Mouse (Mus musculus) hindbrain, embryonic 15.5 days (tissue): ENCODE data around the gene Pom121l2. TPM values are rescaled to one million over a fixed set of nuclear protein-coding genes. Genes with fewer than 3 reads are reported as not detected.

Source experiments
- ATAC-seq: fragments of 200-750 bp; cut with Nextera tagmentation; 2 replicates; pipeline ENCODE4 v1.8.0; 2017; ENCODE audit warnings: low read depth, moderate number of reproducible peaks, moderate TSS enrichment; ENCODE audit not compliant: low FRiP score
- H3K27ac ChIP-seq: fragments of 300-500 bp; sonication (generic); replicated peaks from 2 replicates; pipeline ENCODE4 v1.5.1; 2015; ENCODE audit warnings: mild to moderate bottlenecking, inconsistent platforms
- H3K27me3 ChIP-seq: fragments of 300-500 bp; sonication (generic); 2 replicates; pipeline ENCODE4 v1.6.1; 2015; ENCODE audit warnings: control low read depth, inconsistent platforms
- H3K36me3 ChIP-seq: fragments of 300-500 bp; sonication (generic); 2 replicates; pipeline ENCODE4 v1.6.1; 2015; ENCODE audit warnings: control low read depth, inconsistent platforms
- H3K4me1 ChIP-seq: fragments of 300-500 bp; sonication (generic); replicated peaks from 2 replicates; pipeline ENCODE4 v1.6.1; 2015; ENCODE audit warnings: control low read depth, inconsistent platforms
- H3K4me2 ChIP-seq: fragments of 300-500 bp; sonication (generic); 2 replicates; pipeline ENCODE4 v1.6.1; 2015; ENCODE audit warnings: moderate library complexity, mild to moderate bottlenecking, inconsistent platforms
- H3K4me3 ChIP-seq: fragments of 300-500 bp; sonication (generic); 2 replicates; pipeline ENCODE4 v1.5.1; 2015; ENCODE audit warnings: mild to moderate bottlenecking, inconsistent platforms
- H3K9ac ChIP-seq: fragments of 300-500 bp; sonication (generic); 2 replicates; pipeline ENCODE4 v1.6.1; 2015; ENCODE audit warnings: inconsistent platforms
- H3K9me3 ChIP-seq: fragments of 300-500 bp; sonication (generic); 2 replicates; pipeline ENCODE4 v1.6.1; 2016; ENCODE audit warnings: control low read depth, inconsistent platforms
- WGBS: fragments of 180-500 bp; shearing (Covaris S2); methylation state at CpG from one replicate; pipeline ENCODE4 v1.1.7; 2015; 5-methylcytosine and 5-hydroxymethylcytosine counted together
- microRNA-seq: library from miRNA; unstranded; fragments of <30 nt; microRNA quantifications from one replicate; pipeline ENCODE4, GENCODE M21; 2016
- polyA plus RNA-seq: library from polyadenylated mRNA; unstranded; fragments of >200 nt; fragmentation: Nextera tagmentation; extraction: Ambion mirVana; gene quantifications from 2 replicates; pipeline ENCODE4 v1.2.1, GENCODE M21; 2015

Gene Pom121l2
- polyA plus RNA-seq, 1 experiment from 2014 or later: not detected

DNA sequence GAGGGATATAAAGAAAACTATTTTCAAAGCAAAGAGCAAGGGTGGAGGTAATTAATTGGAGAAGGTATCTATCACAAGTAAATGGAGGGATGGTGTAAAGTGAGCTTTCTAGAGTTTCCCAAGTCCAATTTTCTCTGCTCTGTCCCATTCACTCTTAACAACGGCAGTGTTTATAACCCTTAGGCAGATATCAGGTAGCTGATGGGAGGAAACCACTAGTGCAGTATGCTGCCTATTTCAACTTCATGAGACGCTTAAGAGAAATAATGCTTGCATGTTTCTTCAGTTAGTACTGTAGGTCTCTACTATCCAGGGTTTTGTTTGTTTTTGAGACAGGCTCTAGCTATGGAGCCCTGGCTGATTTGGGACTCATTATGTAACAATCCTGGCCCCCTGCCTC is 56.4 kb downstream of the Pom121l2 start:
- 88% methylated on average over 2 of the region's 2 CpGs for WGBS
- ATAC-seq: no peak
- no peaks in the 10 kb centered on the region for H3K36me3 ChIP-seq

More for the DNA sequence above, 56.4 kb downstream of the Pom121l2 start:
- H3K27me3 ChIP-seq: no peaks in the 10 kb centered on the region
- no peak overlapping the region for H3K9ac ChIP-seq
- H3K4me3 ChIP-seq: no peak overlapping the region
- H3K9me3 ChIP-seq: no peaks in the 10 kb centered on the region
- no peak overlapping the region for H3K4me2 ChIP-seq
- H3K4me1 ChIP-seq: peaks cover 38% of the 10 kb centered on the region
- no peak overlapping the region for H3K27ac ChIP-seq

Small RNA genes lying within 50 kb of the gene (microRNA-seq; reads per million reads assigned to microRNA genes)
- gene Gm44390: not detected

Other genes starting within 250 kb of the Pom121l2 start
- 0.77 TPM in 1 of 2 replicates, not detected in the other for gene Hist1h4j, start 246.1 kb upstream of the Pom121l2 start, polyA plus RNA-seq
- 1.5 and 2.3 TPM in 2 replicates for gene Hist1h4k, start 230.7 kb upstream of the Pom121l2 start, polyA plus RNA-seq
- gene Hist1h2ak, start 227.4 kb upstream of the Pom121l2 start, polyA plus RNA-seq: 5.3 and 7.9 TPM in 2 replicates
- gene Hist1h2bn, start 227.1 kb upstream of the Pom121l2 start, polyA plus RNA-seq: 1.1 TPM in 1 of 2 replicates, not detected in the other
- gene Hist1h1b, start 200.6 kb upstream of the Pom121l2 start, polyA plus RNA-seq: 3.5 and 7.4 TPM in 2 replicates
- 28.0 and 43.0 TPM in 2 replicates for gene Hist1h3i, start 197.8 kb upstream of the Pom121l2 start, polyA plus RNA-seq
- gene Hist1h2an, start 194.0 kb upstream of the Pom121l2 start, polyA plus RNA-seq: 1.0 and 1.5 TPM in 2 replicates
- 0.44 and 0.58 TPM in 2 replicates for gene Hist1h2bp, start 193.7 kb upstream of the Pom121l2 start, polyA plus RNA-seq
- 4.9 and 7.3 TPM in 2 replicates for gene Hist1h2bq, start 171.0 kb upstream of the Pom121l2 start, polyA plus RNA-seq
- gene Hist1h2ao, start 170.7 kb upstream of the Pom121l2 start, polyA plus RNA-seq: not detected in 2 replicates
- not detected in 2 replicates for gene Hist1h4m, start 169.4 kb upstream of the Pom121l2 start, polyA plus RNA-seq
- 4.9 and 7.7 TPM in 2 replicates for gene Hist1h4n, start 149.0 kb upstream of the Pom121l2 start, polyA plus RNA-seq
- gene Hist1h2ap, start 147.7 kb upstream of the Pom121l2 start, polyA plus RNA-seq: 669 and 801 TPM in 2 replicates
- 4.7 and 7.1 TPM in 2 replicates for gene Hist1h2br, start 147.5 kb upstream of the Pom121l2 start, polyA plus RNA-seq
- 11.7 and 12.3 TPM in 2 replicates for gene Zfp184, start 36.1 kb upstream of the Pom121l2 start, polyA plus RNA-seq
- 0.14 TPM in 1 of 2 replicates, not detected in the other for gene Prss16, start 28.5 kb downstream of the Pom121l2 start, polyA plus RNA-seq
- gene Hist1h2ah, start 54.4 kb downstream of the Pom121l2 start, polyA plus RNA-seq: 1.7 and 2.2 TPM in 2 replicates
- gene Hist1h2bk, start 54.7 kb downstream of the Pom121l2 start, polyA plus RNA-seq: 1.2 and 1.5 TPM in 2 replicates
- gene Hist1h4i, start 60.2 kb downstream of the Pom121l2 start, polyA plus RNA-seq: 8.4 and 10.7 TPM in 2 replicates
- 6.5 and 10.3 TPM in 2 replicates for gene Hist1h2ag, start 61.8 kb downstream of the Pom121l2 start, polyA plus RNA-seq
- gene Hist1h2bj, start 62.0 kb downstream of the Pom121l2 start, polyA plus RNA-seq: 2.3 and 2.9 TPM in 2 replicates
- gene Vmn1r188, start 103.2 kb downstream of the Pom121l2 start, polyA plus RNA-seq: not detected in 2 replicates
- not detected in 2 replicates for gene Vmn1r189, start 124.6 kb downstream of the Pom121l2 start, polyA plus RNA-seq
- gene Vmn1r191, start 202.8 kb downstream of the Pom121l2 start, polyA plus RNA-seq: not detected in 2 replicates
- not detected in 2 replicates for gene Vmn1r192, start 209.9 kb downstream of the Pom121l2 start, polyA plus RNA-seq
- gene Vmn1r193, start 242.0 kb downstream of the Pom121l2 start, polyA plus RNA-seq: not detected in 2 replicates